Mouse (Mus musculus): Measurements from ENCODE around the gene Ado. TPM values are rescaled to one million over a fixed set of nuclear protein-coding genes. Genes with fewer than 3 reads are reported as not detected.
A peak's percentile ranks its signal among the peaks of the same experiment; 100 is the strongest.

Gene Ado
- polyA plus RNA-seq, 1 experiment from 2014 or later, result 17.4 TPM

DNA sequence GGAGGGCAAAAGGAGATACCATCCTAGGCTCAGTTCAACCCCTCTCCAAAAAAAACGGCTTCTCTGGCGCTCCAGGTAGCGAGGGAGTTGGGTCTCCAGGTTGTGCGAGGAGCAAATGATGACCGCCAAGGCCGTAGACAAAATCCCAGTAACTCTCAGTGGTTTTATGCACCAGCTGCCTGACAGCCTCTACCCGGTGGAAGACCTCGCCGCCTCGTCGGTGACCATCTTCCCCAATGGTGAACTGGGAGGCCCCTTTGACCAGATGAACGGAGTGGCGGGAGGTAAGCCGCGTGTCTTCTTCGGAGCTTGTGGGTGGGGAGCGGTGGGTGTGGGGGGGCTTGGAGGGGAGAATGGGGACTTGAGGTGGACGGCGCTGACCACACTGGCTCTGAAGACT, 10.6 kb downstream of the Ado start:
- peak overlapping the region; percentile 99 for H3K4me2 ChIP-seq (replicated peaks; ENCODE audit: low read depth)
- H3K27me3 ChIP-seq (replicated peaks; ENCODE audit: control insufficient read depth, insufficient read depth, low read length), result peaks cover 61% of the 10 kb centered on the region
- 1% methylated on average over 19 of the region's 19 CpGs for WGBS
- no peak for ATAC-seq
- H3K4me3 ChIP-seq (ENCODE audit: low read depth, low read length), result peak overlapping the region; percentile 69
- H3K9me3 ChIP-seq (ENCODE audit: control insufficient read depth), result no peaks in the 10 kb centered on the region
- no peak overlapping the region for H3K9ac ChIP-seq (ENCODE audit: low read depth, low read length)
- H3K36me3 ChIP-seq (ENCODE audit: control insufficient read depth, insufficient read depth), result no peaks in the 10 kb centered on the region
- no peak for TF ChIP-seq CTCF (IDR thresholded peaks at IDR 0.05; ENCODE audit: low read depth)
- 0 out of 2 replicates have a peak, but pooled peaks cover 5% of the 10 kb centered on the region for H3K4me1 ChIP-seq (replicated peaks; ENCODE audit: control insufficient read depth, insufficient read depth, low read length)
- no peak overlapping the region for H3K27ac ChIP-seq (ENCODE audit: low read depth, low read length)

DNA sequence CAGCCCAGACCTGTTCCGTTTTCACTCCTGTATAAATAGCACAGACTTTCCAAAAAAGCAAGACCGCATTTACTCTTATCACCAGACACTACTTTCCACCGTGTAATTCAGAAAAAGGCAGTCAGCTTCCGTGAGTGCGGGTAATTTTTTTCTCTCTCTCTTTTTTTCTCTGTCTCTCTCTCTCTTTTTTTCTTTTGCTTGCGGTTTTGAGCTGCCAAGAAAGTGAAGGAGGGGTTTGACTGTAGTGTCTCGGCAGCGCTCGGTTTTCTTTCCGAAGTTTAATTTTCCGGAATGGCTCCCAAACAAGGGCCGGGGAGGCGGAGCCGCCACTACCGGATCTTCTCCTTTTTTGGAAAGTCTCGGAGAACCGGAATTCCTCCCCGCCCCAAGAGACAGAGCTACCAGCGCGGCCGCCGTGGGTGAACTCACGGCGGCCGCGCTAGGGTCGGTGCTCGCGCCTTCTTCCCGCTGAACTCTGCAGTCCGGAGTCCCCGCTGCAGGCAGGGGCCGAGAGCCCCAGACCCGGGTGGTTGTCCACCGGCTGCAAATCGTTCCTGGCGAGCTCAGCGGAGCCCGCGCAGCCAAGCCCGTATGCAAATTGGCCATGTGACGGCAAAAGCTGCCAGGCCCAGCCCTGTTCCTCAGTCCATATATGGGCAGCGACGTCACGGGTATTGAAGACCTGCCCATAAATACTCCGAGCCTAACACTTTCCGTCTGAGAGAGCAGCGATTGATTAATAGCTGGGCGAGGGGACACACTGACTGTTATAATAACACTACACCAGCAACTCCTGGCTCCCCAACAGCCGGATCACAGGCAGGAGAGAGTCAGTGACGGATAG, 11.4 kb downstream of the Ado start:
- ATAC-seq, result peak; percentile 93
- Histone ChIP-seq H3K4me2 (replicated peaks; ENCODE audit: low read depth) (peak overlapping the region; percentile 99), H3K36me3 (ENCODE audit: control insufficient read depth, insufficient read depth) (no peaks in the 10 kb centered on the region), H3K27ac (ENCODE audit: low read depth, low read length) (peak overlapping the region; percentile 86), H3K4me3 (ENCODE audit: low read depth, low read length) (peak overlapping the region; percentile 69), H3K9me3 (ENCODE audit: control insufficient read depth) (no peaks in the 10 kb centered on the region), H3K9ac (ENCODE audit: low read depth, low read length) (peak overlapping the region; percentile 48), H3K4me1 (replicated peaks; ENCODE audit: control insufficient read depth, insufficient read depth, low read length) (0 out of 2 replicates have a peak, but pooled peaks cover 5% of the 10 kb centered on the region), H3K27me3 (replicated peaks; ENCODE audit: control insufficient read depth, insufficient read depth, low read length) (peaks cover 65% of the 10 kb centered on the region)
- WGBS, result under 1% methylated on average over 51 of the region's 51 CpGs
- no peak for TF ChIP-seq CTCF (IDR thresholded peaks at IDR 0.05; ENCODE audit: low read depth)

DNA sequence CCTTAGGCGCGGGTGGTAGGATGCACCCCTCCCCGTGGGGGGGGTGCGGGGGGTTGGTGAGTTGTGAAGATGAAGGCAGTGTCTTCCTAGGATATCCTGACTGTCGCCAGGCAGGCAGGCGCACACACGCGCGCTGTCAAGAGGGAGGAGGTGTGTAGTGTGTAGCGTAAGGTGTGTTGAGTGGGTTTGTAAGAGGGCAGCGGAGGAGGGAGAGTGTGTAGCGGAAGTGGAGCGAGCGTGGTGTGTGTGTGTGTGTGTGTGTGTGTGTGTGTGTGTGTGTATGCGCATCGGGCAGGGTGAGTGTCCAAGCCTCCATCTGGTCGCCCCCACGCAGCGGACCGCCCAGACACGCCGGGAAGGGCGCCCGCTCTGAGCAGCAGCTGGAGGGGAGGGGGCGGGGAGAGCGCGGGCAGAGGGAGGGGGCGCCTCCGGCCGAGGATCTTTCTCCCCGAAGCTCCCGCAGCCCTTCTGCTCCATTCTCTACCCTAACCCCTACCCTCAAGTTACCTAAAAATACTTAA, 12.1 kb downstream of the Ado start:
- no peak for TF ChIP-seq CTCF (IDR thresholded peaks at IDR 0.05; ENCODE audit: low read depth)
- Histone ChIP-seq H3K36me3 (ENCODE audit: control insufficient read depth, insufficient read depth) (no peaks in the 10 kb centered on the region), H3K9ac (ENCODE audit: low read depth, low read length) (peak overlapping the region; percentile 48), H3K27ac (ENCODE audit: low read depth, low read length) (no peak overlapping the region), H3K9me3 (ENCODE audit: control insufficient read depth) (no peaks in the 10 kb centered on the region), H3K4me3 (ENCODE audit: low read depth, low read length) (peak overlapping the region; percentile 69), H3K4me2 (replicated peaks; ENCODE audit: low read depth) (peak overlapping the region; percentile 99), H3K27me3 (replicated peaks; ENCODE audit: control insufficient read depth, insufficient read depth, low read length) (peaks cover 70% of the 10 kb centered on the region), H3K4me1 (replicated peaks; ENCODE audit: control insufficient read depth, insufficient read depth, low read length) (0 out of 2 replicates have a peak, but pooled peaks cover 5% of the 10 kb centered on the region)
- ATAC-seq, result peak; percentile 17; the same call in 1 of the 2 replicates
- under 1% methylated on average over 18 of the region's 32 CpGs for WGBS

DNA sequence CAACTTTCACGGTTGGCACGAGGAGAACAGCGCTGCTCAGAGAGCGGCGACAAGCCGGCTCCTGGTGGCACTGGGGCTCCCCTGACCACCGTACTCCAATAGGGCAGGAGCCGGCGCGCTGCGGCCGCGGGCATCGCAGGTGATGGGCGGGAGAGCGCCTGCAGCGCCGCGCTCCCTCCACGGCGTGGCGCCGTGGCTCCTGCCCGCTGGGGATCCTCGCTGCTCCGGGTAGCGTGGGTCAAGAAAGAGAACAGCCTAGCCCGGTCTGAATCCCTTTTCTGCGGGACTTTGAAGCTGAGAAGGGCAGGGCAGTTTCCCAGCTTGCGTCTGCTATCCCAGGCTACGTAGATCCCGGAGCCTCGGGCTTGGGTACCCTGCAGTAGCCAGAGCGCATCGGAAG, 12.8 kb downstream of the Ado start:
- H3K27me3 ChIP-seq (replicated peaks; ENCODE audit: control insufficient read depth, insufficient read depth, low read length), result peaks cover 66% of the 10 kb centered on the region
- no peaks in the 10 kb centered on the region for H3K36me3 ChIP-seq (ENCODE audit: control insufficient read depth, insufficient read depth)
- peak; percentile 93 for TF ChIP-seq CTCF (IDR thresholded peaks at IDR 0.05; ENCODE audit: low read depth)
- H3K4me3 ChIP-seq (ENCODE audit: low read depth, low read length), result peak overlapping the region; percentile 69
- H3K9ac ChIP-seq (ENCODE audit: low read depth, low read length), result no peak overlapping the region
- 0 out of 2 replicates have a peak, but pooled peaks cover 5% of the 10 kb centered on the region for H3K4me1 ChIP-seq (replicated peaks; ENCODE audit: control insufficient read depth, insufficient read depth, low read length)
- WGBS, result under 1% methylated on average over 33 of the region's 35 CpGs
- ATAC-seq, result peak; percentile 47; the same call in 1 of the 2 replicates
- peak overlapping the region; percentile 99 for H3K4me2 ChIP-seq (replicated peaks; ENCODE audit: low read depth)
- H3K27ac ChIP-seq (ENCODE audit: low read depth, low read length), result no peak overlapping the region
- no peaks in the 10 kb centered on the region for H3K9me3 ChIP-seq (ENCODE audit: control insufficient read depth)

DNA sequence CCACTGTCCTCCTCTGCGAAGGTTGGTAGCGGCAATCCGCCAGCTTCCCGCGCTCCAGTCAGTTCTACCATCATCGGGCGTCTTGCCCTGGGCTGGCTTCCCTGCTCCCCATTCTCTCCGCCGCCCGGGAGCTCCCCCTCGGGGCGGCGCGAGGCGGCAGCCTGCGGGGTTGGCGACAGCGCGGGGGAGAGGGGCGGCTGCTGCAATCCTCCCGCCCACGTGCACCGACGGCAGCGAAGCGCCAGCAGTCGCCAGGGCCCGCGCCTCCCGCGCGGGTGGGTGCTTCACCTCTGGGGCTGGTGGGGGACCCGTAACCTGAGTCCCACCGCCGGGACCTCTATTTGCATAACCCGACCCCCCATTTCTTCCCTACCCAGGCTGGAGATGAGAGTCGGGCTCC, 13.5 kb downstream of the Ado start, which contains the start of gene Egr2:
TSS of gene Egr2 (plus strand) at position 220 of the 400 bp plus-strand sequence.
- ATAC-seq, result no peak
- no peak within 1 kb of the TSS for H3K27ac ChIP-seq (ENCODE audit: low read depth, low read length)
- WGBS, result 2% methylated on average over 35 of the region's 37 CpGs
- H3K4me3 ChIP-seq (ENCODE audit: low read depth, low read length), result peak within 1 kb of the TSS; percentile 69
- no peaks in the 10 kb centered on the region for H3K36me3 ChIP-seq (ENCODE audit: control insufficient read depth, insufficient read depth)
- peak within 1 kb of the TSS; percentile 99 for H3K4me2 ChIP-seq (replicated peaks; ENCODE audit: low read depth)
- no peaks in the 10 kb centered on the region for H3K9me3 ChIP-seq (ENCODE audit: control insufficient read depth)
- no peak within 1 kb of the TSS for H3K9ac ChIP-seq (ENCODE audit: low read depth, low read length)
- peaks cover 59% of the 10 kb centered on the region for H3K27me3 ChIP-seq (replicated peaks; ENCODE audit: control insufficient read depth, insufficient read depth, low read length)
- TF ChIP-seq CTCF (IDR thresholded peaks at IDR 0.05; ENCODE audit: low read depth), result peak; percentile 40
- 0 out of 2 replicates have a peak, but pooled peaks cover 5% of the 10 kb centered on the region for H3K4me1 ChIP-seq (replicated peaks; ENCODE audit: control insufficient read depth, insufficient read depth, low read length)

DNA sequence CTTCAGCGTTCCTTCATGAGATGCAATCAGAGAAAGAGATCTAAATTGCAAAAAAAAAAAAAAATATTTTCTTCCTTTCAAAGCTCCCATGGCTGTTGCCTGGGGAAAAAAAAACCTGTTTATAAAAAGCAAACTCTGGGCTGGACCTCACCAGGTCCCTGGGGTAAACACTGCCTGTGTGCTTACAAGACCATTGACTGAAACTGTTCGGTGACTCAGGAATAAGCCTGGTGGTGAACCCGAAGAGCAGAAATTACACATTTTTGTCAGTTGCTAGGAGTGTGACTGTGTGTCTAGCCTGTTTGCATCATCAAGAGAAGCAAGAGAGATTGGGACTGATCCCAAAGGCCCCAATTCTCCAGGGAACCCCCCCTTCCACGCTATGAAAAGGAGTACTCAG, 19.0 kb downstream of the Ado start:
- no peaks in the 10 kb centered on the region for H3K4me1 ChIP-seq (replicated peaks; ENCODE audit: control insufficient read depth, insufficient read depth, low read length)
- TF ChIP-seq CTCF (IDR thresholded peaks at IDR 0.05; ENCODE audit: low read depth), result no peak
- no peak overlapping the region for H3K4me3 ChIP-seq (ENCODE audit: low read depth, low read length)
- ATAC-seq, result no peak
- H3K9ac ChIP-seq (ENCODE audit: low read depth, low read length), result no peak overlapping the region
- no peak overlapping the region for H3K4me2 ChIP-seq (replicated peaks; ENCODE audit: low read depth)
- peaks cover 23% of the 10 kb centered on the region for H3K27me3 ChIP-seq (replicated peaks; ENCODE audit: control insufficient read depth, insufficient read depth, low read length)
- H3K9me3 ChIP-seq (ENCODE audit: control insufficient read depth), result no peaks in the 10 kb centered on the region
- H3K36me3 ChIP-seq (ENCODE audit: control insufficient read depth, insufficient read depth), result no peaks in the 10 kb centered on the region
- no peak overlapping the region for H3K27ac ChIP-seq (ENCODE audit: low read depth, low read length)
- WGBS, result 67% methylated on average over 4 of the region's 4 CpGs

Measured in intestine, postnatal 0 days (tissue).